Mouse (Mus musculus): ENCODE measurements around the gene Aff3. TPM values are rescaled to one million over a fixed set of nuclear protein-coding genes. Genes with fewer than 3 reads are reported as not detected.

The Aff3 gene
- 2.1 TPM in 2 replicates for polyA plus RNA-seq (2015; fragmentation: Nextera tagmentation; extraction: Ambion mirVana)

DNA sequence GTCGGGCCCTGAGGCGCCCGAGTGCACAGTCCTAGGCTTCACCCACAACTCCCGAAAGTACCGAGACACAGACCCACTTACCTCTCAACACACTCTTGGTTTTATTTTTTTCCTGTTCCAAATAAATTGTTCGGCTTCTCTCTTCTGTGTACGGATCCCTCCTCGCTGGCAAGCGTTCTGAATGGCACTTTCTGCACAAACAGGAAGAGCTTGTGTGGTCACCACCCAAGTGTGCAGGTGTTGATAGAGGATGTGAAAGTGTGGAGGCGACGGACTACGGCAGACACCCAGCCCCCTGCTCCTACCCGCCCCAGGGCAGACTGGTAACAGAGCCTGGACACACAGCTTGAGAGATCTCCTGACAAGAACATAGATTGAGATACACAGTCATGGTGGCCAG lies at the start of gene Aff3:
TSS of gene Aff3 (minus strand) at position 179 of the 400 bp plus-strand sequence.
- H3K9ac ChIP-seq (ENCODE audit: low read depth, low read length) = no peak within 1 kb of the TSS
- ATAC-seq = no peak
- WGBS = 76% methylated on average over 13 of the region's 13 CpGs
- H3K36me3 ChIP-seq (ENCODE audit: control insufficient read depth, insufficient read depth) = no peaks in the 10 kb centered on the region
- H3K4me1 ChIP-seq (replicated peaks; ENCODE audit: control insufficient read depth, insufficient read depth, low read length) = no peaks in the 10 kb centered on the region
- no peaks in the 10 kb centered on the region for H3K27me3 ChIP-seq (replicated peaks; ENCODE audit: control insufficient read depth, insufficient read depth, low read length)
- no peak within 1 kb of the TSS for H3K4me2 ChIP-seq (replicated peaks; ENCODE audit: low read depth)
- TF ChIP-seq CTCF (IDR thresholded peaks at IDR 0.05; ENCODE audit: low read depth) = no peak
- no peaks in the 10 kb centered on the region for H3K9me3 ChIP-seq (ENCODE audit: control insufficient read depth)
- no peak within 1 kb of the TSS for H3K27ac ChIP-seq (ENCODE audit: low read depth, low read length)
- H3K4me3 ChIP-seq (ENCODE audit: low read depth, low read length) = no peak within 1 kb of the TSS

- Histone ChIP-seq H3K27ac (ENCODE audit: low read depth, low read length) (no peak overlapping the region), H3K9ac (ENCODE audit: low read depth, low read length) (no peak overlapping the region), H3K4me1 (replicated peaks; ENCODE audit: control insufficient read depth, insufficient read depth, low read length) (no peaks in the 10 kb centered on the region; the same call in 1 of the 2 replicates), H3K9me3 (ENCODE audit: control insufficient read depth) (no peaks in the 10 kb centered on the region), H3K4me2 (replicated peaks; ENCODE audit: low read depth) (no peak overlapping the region), H3K4me3 (ENCODE audit: low read depth, low read length) (no peak overlapping the region), H3K27me3 (replicated peaks; ENCODE audit: control insufficient read depth, insufficient read depth, low read length) (no peaks in the 10 kb centered on the region), H3K36me3 (ENCODE audit: control insufficient read depth, insufficient read depth) (no peaks in the 10 kb centered on the region)
- no peak for TF ChIP-seq CTCF (IDR thresholded peaks at IDR 0.05; ENCODE audit: low read depth)
- WGBS = 58% methylated on average over 6 of the region's 6 CpGs
- no peak for ATAC-seq
These were observed 35.9 kb upstream of the Aff3 start for GRCm38 (mm10) chr1:38700646-38701045.

- TF ChIP-seq CTCF (IDR thresholded peaks at IDR 0.05; ENCODE audit: low read depth) = no peak
- no peak overlapping the region for H3K27ac ChIP-seq (ENCODE audit: low read depth, low read length)
- no peaks in the 10 kb centered on the region for H3K36me3 ChIP-seq (ENCODE audit: control insufficient read depth, insufficient read depth)
- no peak overlapping the region for H3K4me3 ChIP-seq (ENCODE audit: low read depth, low read length)
- 87% methylated on average over 10 of the region's 10 CpGs for WGBS
- H3K9me3 ChIP-seq (ENCODE audit: control insufficient read depth) = no peaks in the 10 kb centered on the region
- no peaks in the 10 kb centered on the region for H3K27me3 ChIP-seq (replicated peaks; ENCODE audit: control insufficient read depth, insufficient read depth, low read length)
- H3K4me1 ChIP-seq (replicated peaks; ENCODE audit: control insufficient read depth, insufficient read depth, low read length) = no peaks in the 10 kb centered on the region; the same call in 1 of the 2 replicates
- no peak for ATAC-seq
- H3K4me2 ChIP-seq (replicated peaks; ENCODE audit: low read depth) = no peak overlapping the region
- no peak overlapping the region for H3K9ac ChIP-seq (ENCODE audit: low read depth, low read length)
These were observed 34.5 kb upstream of the Aff3 start for GRCm38 (mm10) chr1:38699244-38699643.

GRCm38 (mm10) chr1:38695812-38696681 lies 31.3 kb upstream of the Aff3 start:
- TF ChIP-seq CTCF (IDR thresholded peaks at IDR 0.05; ENCODE audit: low read depth) = no peak
- Histone ChIP-seq H3K27ac (ENCODE audit: low read depth, low read length) (no peak overlapping the region), H3K4me2 (replicated peaks; ENCODE audit: low read depth) (no peak overlapping the region), H3K27me3 (replicated peaks; ENCODE audit: control insufficient read depth, insufficient read depth, low read length) (no peaks in the 10 kb centered on the region), H3K4me3 (ENCODE audit: low read depth, low read length) (no peak overlapping the region), H3K9ac (ENCODE audit: low read depth, low read length) (no peak overlapping the region), H3K9me3 (ENCODE audit: control insufficient read depth) (no peaks in the 10 kb centered on the region), H3K36me3 (ENCODE audit: control insufficient read depth, insufficient read depth) (no peaks in the 10 kb centered on the region), H3K4me1 (replicated peaks; ENCODE audit: control insufficient read depth, insufficient read depth, low read length) (no peaks in the 10 kb centered on the region; the same call in 1 of the 2 replicates)
- 51% methylated on average over 15 of the region's 15 CpGs for WGBS
- no peak for ATAC-seq

- ATAC-seq = no peak
- H3K4me1 ChIP-seq (replicated peaks; ENCODE audit: control insufficient read depth, insufficient read depth, low read length) = no peaks in the 10 kb centered on the region; the same call in 1 of the 2 replicates
- no peaks in the 10 kb centered on the region for H3K9me3 ChIP-seq (ENCODE audit: control insufficient read depth)
- no peak overlapping the region for H3K4me2 ChIP-seq (replicated peaks; ENCODE audit: low read depth)
- no peak overlapping the region for H3K4me3 ChIP-seq (ENCODE audit: low read depth, low read length)
- no peaks in the 10 kb centered on the region for H3K27me3 ChIP-seq (replicated peaks; ENCODE audit: control insufficient read depth, insufficient read depth, low read length)
- TF ChIP-seq CTCF (IDR thresholded peaks at IDR 0.05; ENCODE audit: low read depth) = no peak
- H3K27ac ChIP-seq (ENCODE audit: low read depth, low read length) = no peak overlapping the region
- H3K9ac ChIP-seq (ENCODE audit: low read depth, low read length) = no peak overlapping the region
- H3K36me3 ChIP-seq (ENCODE audit: control insufficient read depth, insufficient read depth) = no peaks in the 10 kb centered on the region
- WGBS = 74% methylated on average over 2 of the region's 2 CpGs
These were observed 30.5 kb upstream of the Aff3 start for GRCm38 (mm10) chr1:38695089-38695811.

GRCm38 (mm10) chr1:38694142-38694541 lies 29.4 kb upstream of the Aff3 start:
- no peak overlapping the region for H3K4me2 ChIP-seq (replicated peaks; ENCODE audit: low read depth)
- H3K36me3 ChIP-seq (ENCODE audit: control insufficient read depth, insufficient read depth) = no peaks in the 10 kb centered on the region
- 58% methylated on average over 5 of the region's 5 CpGs for WGBS
- no peak for TF ChIP-seq CTCF (IDR thresholded peaks at IDR 0.05; ENCODE audit: low read depth)
- no peak for ATAC-seq
- H3K9ac ChIP-seq (ENCODE audit: low read depth, low read length) = no peak overlapping the region
- H3K27ac ChIP-seq (ENCODE audit: low read depth, low read length) = no peak overlapping the region
- H3K9me3 ChIP-seq (ENCODE audit: control insufficient read depth) = no peaks in the 10 kb centered on the region
- H3K4me1 ChIP-seq (replicated peaks; ENCODE audit: control insufficient read depth, insufficient read depth, low read length) = no peaks in the 10 kb centered on the region; the same call in 1 of the 2 replicates
- H3K4me3 ChIP-seq (ENCODE audit: low read depth, low read length) = no peak overlapping the region
- no peaks in the 10 kb centered on the region for H3K27me3 ChIP-seq (replicated peaks; ENCODE audit: control insufficient read depth, insufficient read depth, low read length)
